In genomic region chr1:90669237-90669636, GRCm38 (mm10) we compare ENCODE assay signal across 20 mouse cellular contexts.
"Had no signal": no experiment of that assay in that cellular context is flagged by ENCODE, and none has a peak within 500 bp of the region (broad histone marks: within the 10 kb centered on the region; RNA-seq: fewer than 3 reads in every experiment).

No protein-coding gene starts in this region.

- H3K4me2 ChIP-seq: liver, embryonic 15.5 days; lung, embryonic 15.5 days; midbrain, embryonic 12.5 days; neural tube, embryonic 13.5 days; neural tube, embryonic 15.5 days; stomach, embryonic 15.5 days had no signal

- ATAC-seq: liver, postnatal 0 days; lung, postnatal 0 days; midbrain, embryonic 16.5 days had no signal

- H3K4me1 ChIP-seq: liver, embryonic 15.5 days; lung, embryonic 15.5 days; megakaryocyte, embryonic 14.5 days; midbrain, embryonic 12.5 days; neural tube, embryonic 13.5 days; neural tube, embryonic 15.5 days; stomach, embryonic 15.5 days had no signal

- H3K9ac ChIP-seq: liver, embryonic 15.5 days; liver, postnatal 0 days; lung, embryonic 15.5 days; midbrain, embryonic 12.5 days; neural tube, embryonic 13.5 days; neural tube, embryonic 15.5 days; stomach, embryonic 15.5 days had no signal

- H3K4me3 ChIP-seq: liver, embryonic 15.5 days; lung, embryonic 15.5 days; megakaryocyte, embryonic 14.5 days; midbrain, embryonic 12.5 days; neural tube, embryonic 13.5 days; neural tube, embryonic 15.5 days; stomach, embryonic 15.5 days had no signal

- H3K9me3 ChIP-seq: liver, embryonic 15.5 days; lung, embryonic 15.5 days; megakaryocyte, embryonic 14.5 days; midbrain, embryonic 12.5 days; neural tube, embryonic 13.5 days; neural tube, embryonic 15.5 days; stomach, embryonic 15.5 days had no signal

- H3K36me3 ChIP-seq: liver, embryonic 15.5 days; lung, embryonic 15.5 days; midbrain, embryonic 12.5 days; neural tube, embryonic 13.5 days; neural tube, embryonic 15.5 days; stomach, embryonic 15.5 days had no signal

- DNase-seq: liver, postnatal 0 days; lung, adult 2 months; lung, postnatal 14 days; lung, postnatal 36 days; midbrain, embryonic 14.5 days; right cerebral cortex, postnatal 14 days; thymus, adult 2 months; thymus, postnatal 25 days; thymus, postnatal 4 days had no signal

- H3K27me3 ChIP-seq: liver, embryonic 15.5 days; lung, embryonic 15.5 days; midbrain, embryonic 12.5 days; neural tube, embryonic 13.5 days; stomach, embryonic 15.5 days had no signal

- H3K27ac ChIP-seq: liver, embryonic 15.5 days; lung, embryonic 15.5 days; macrophage; midbrain, embryonic 12.5 days; neural tube, embryonic 13.5 days; neural tube, embryonic 15.5 days; stomach, embryonic 15.5 days; stomach, postnatal 0 days had no signal
